Mouse (Mus musculus): Measurements from ENCODE around the gene Prss1.
"Not testable (repeated sequence)": the region's sequence is repeated elsewhere in the genome, so short reads cannot be mapped to it uniquely, and the experiment has no call there.

Prss1 gene

GRCm38 (mm10) chr6:41458632-41459031 lies at the start of gene Prss1:
Gene Prss1 (plus strand): TSS chr6:41458932.
- not testable (repeated sequence) for DNase-seq

GRCm38 (mm10) chr6:41442261-41442660 lies 16.5 kb upstream of the Prss1 start:
- DNase-seq = not testable (repeated sequence)

DNA sequence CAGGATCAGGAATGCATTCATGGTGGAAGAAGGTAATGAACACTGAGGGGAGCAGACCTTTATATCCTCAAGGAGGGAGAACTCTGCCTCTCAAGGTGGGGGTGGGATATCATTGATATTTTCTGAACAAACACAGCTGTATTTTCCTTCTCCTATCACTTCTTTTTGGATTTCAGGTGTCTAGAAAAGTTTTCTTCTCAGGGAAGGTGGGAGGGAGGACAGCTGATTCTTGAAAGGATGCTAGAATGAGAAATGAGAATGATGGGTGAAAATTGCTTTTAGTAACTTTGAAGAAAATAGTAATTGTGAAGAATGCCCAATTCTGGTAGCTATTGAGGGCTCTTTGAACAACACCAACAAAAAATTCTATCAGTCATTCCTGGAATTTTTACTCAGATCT lies 12.7 kb upstream of the Prss1 start, which contains the start of gene Gm10334:
TSS of gene Gm10334 (minus strand) at position 101 of the 400 bp plus-strand sequence.
- not testable (repeated sequence) for DNase-seq

- no peak for DNase-seq
Observed at GRCm38 (mm10) chr6:41499374-41499773, 40.6 kb downstream of the Prss1 start.

DNA sequence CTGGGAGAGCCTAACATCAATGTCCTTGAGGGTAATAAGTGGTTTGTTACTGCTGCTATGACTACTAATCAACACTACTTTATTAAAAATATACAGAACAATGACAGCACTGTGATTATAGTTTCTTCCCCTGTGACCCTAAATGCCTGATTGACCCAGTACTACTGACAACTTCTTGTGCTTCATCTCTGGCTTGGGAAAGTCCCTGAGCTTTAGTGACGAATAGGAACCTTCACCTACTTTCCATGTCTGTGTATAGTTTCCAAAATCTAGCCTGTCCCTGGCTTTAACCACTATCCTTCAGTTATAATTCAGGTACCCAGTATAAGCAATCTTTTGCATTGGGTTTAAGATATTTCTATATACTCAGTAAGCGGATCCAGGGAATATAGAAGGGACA lies 46.2 kb downstream of the Prss1 start:
- no peak for DNase-seq

- no peak for DNase-seq
Observed at GRCm38 (mm10) chr6:41505323-41505722, 46.6 kb downstream of the Prss1 start.
